Mouse (Mus musculus): ENCODE results near the gene Allc.

GRCm38 (mm10) chr12:28509699-28510280, 72.5 kb downstream of the Allc start:
- no peak for TF ChIP-seq SMC3 (IDR thresholded peaks at IDR 0.05; ENCODE audit: low read depth, low read length)
- TF ChIP-seq CTCF (conservative IDR thresholded peaks at IDR 0.05 in 1 of 2, IDR thresholded peaks at IDR 0.05 in 1 of 2; ENCODE audit: low read depth in 2 of 2, low read length in 2 of 2), result no peak
- no peak for TF ChIP-seq POLR2A (IDR thresholded peaks at IDR 0.05; ENCODE audit: low read depth, low read length)
- no peak for TF ChIP-seq GABPA (IDR thresholded peaks at IDR 0.05; ENCODE audit: insufficient replicate concordance, low read depth, low read length)
- no peak for TF ChIP-seq MYC (IDR thresholded peaks at IDR 0.05; ENCODE audit: low read depth, low read length)
- no peak for TF ChIP-seq MAFK (IDR thresholded peaks at IDR 0.05; ENCODE audit: insufficient replicate concordance, low read length)
- no peak for TF ChIP-seq NRF1 (IDR thresholded peaks at IDR 0.05; ENCODE audit: low read depth, low read length)
- no peak for TF ChIP-seq MAX (IDR thresholded peaks at IDR 0.05; ENCODE audit: low read length)
- TF ChIP-seq E2F4 (IDR thresholded peaks at IDR 0.05; ENCODE audit: insufficient replicate concordance, low read depth, low read length), result no peak
- TF ChIP-seq POLR2AphosphoS2 (IDR thresholded peaks at IDR 0.05; ENCODE audit: low read depth, low read length), result no peak

Data from CH12.LX (cell line).